Mouse (Mus musculus): ENCODE measurements around the gene Ephx1. TPM values are rescaled to one million over a fixed set of nuclear protein-coding genes. Genes with fewer than 3 reads are reported as not detected.
"Not testable (repeated sequence)": the region's sequence is repeated elsewhere in the genome, so short reads cannot be mapped to it uniquely, and the experiment has no call there.

Gene Ephx1
- polyA plus RNA-seq, 1 experiment: 60.1 TPM

DNA sequence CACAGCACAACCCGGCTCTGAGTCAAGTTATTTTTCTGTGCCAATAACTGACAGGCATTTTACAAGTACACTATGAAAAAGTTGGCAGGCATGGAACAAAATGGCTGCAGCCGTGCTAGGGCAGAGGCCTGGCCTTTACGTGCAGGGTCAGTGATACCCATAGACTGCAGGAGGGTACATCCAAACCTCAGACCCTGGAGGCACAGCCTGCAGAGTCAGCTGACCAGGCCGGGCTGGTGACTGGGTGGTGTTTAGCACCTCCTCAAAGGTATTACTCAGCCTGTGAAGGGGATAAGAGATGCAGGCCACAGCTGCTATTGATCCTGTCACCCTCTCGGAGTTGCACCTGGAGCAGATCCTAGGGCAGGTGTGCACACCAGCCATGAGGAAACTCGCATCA is 30.2 kb upstream of the Ephx1 start, which contains the start of gene 9130409I23Rik:
Gene 9130409I23Rik (plus strand): TSS at position 301 of the 400 bp plus-strand sequence.
- Histone ChIP-seq H3K4me3 (ENCODE audit: control insufficient read depth, low read depth, low read length) (no peak within 1 kb of the TSS), H3K27me3 (ENCODE audit: control insufficient read depth, insufficient read depth, low read length) (no peaks in the 10 kb centered on the region), H3K27ac (ENCODE audit: control insufficient read depth, insufficient read depth, low read depth, low read length) (no peak within 1 kb of the TSS), H3K36me3 (ENCODE audit: control insufficient read depth, insufficient read depth, low read length) (no peaks in the 10 kb centered on the region), H3K4me1 (ENCODE audit: control insufficient read depth, insufficient read depth, low read length) (no peaks in the 10 kb centered on the region)
- TF ChIP-seq POLR2A (IDR thresholded peaks at IDR 0.05; ENCODE audit: control insufficient read depth, low read depth, low read length) (no peak), CTCF (IDR thresholded peaks at IDR 0.05; ENCODE audit: control insufficient read depth, insufficient read depth, insufficient replicate concordance, low read depth, low read length) (no peak)

DNA sequence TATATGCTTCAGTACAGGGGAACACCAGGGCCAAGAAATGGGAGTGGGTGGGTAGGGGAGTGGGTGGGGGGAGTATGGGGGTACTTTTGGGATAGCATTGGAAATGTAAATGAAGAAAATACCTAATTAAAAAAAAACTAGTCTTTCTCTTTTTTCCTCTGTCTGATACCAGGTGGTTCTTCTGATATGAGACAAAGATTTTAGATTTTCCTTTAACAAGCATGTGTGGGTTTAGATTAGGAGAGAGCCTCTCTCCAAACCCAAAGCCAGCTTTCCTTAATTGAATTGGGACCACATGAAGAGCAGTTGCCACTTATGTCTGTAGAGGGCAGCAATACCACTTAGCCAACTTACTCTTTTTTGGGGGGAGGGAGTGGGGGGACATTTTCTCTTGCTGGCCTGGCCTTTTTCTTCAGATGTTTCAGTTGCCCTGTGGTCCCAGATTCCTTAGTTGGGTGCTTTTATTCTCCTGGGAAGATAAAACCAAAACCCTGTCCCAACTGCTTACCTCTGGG is 28.7 kb upstream of the Ephx1 start:
- TF ChIP-seq POLR2A (IDR thresholded peaks at IDR 0.05; ENCODE audit: control insufficient read depth, low read depth, low read length) (no peak), CTCF (IDR thresholded peaks at IDR 0.05; ENCODE audit: control insufficient read depth, insufficient read depth, insufficient replicate concordance, low read depth, low read length) (no peak)
- Histone ChIP-seq H3K36me3 (ENCODE audit: control insufficient read depth, insufficient read depth, low read length) (no peaks in the 10 kb centered on the region), H3K27ac (ENCODE audit: control insufficient read depth, insufficient read depth, low read depth, low read length) (no peak overlapping the region), H3K4me3 (ENCODE audit: control insufficient read depth, low read depth, low read length) (no peak overlapping the region), H3K27me3 (ENCODE audit: control insufficient read depth, insufficient read depth, low read length) (no peaks in the 10 kb centered on the region), H3K4me1 (ENCODE audit: control insufficient read depth, insufficient read depth, low read length) (no peaks in the 10 kb centered on the region)

DNA sequence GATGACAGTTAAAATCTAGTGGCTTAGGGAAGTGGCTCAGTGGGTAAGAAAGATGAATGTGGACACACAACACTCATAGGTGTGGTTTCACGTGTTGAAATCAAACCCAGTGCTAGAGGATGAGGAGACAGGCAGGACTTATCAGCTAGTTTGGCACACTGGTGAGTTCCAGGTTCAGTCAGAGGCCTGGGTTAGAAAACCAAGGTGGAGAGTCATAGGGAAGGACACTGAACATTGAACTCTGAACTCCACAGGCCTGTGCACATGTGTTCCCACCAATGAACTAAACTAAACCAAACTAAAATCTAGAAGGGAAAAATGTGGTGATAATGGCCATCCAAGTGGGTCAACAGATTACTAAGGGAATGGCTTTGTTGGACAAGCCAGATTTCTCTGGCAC is 26.8 kb upstream of the Ephx1 start:
- H3K36me3 ChIP-seq (ENCODE audit: control insufficient read depth, insufficient read depth, low read length): no peaks in the 10 kb centered on the region
- no peaks in the 10 kb centered on the region for H3K27me3 ChIP-seq (ENCODE audit: control insufficient read depth, insufficient read depth, low read length)
- no peak overlapping the region for H3K27ac ChIP-seq (ENCODE audit: control insufficient read depth, insufficient read depth, low read depth, low read length)
- H3K4me3 ChIP-seq (ENCODE audit: control insufficient read depth, low read depth, low read length): no peak overlapping the region
- H3K4me1 ChIP-seq (ENCODE audit: control insufficient read depth, insufficient read depth, low read length): no peaks in the 10 kb centered on the region
- TF ChIP-seq POLR2A (IDR thresholded peaks at IDR 0.05; ENCODE audit: control insufficient read depth, low read depth, low read length) (no peak), CTCF (IDR thresholded peaks at IDR 0.05; ENCODE audit: control insufficient read depth, insufficient read depth, insufficient replicate concordance, low read depth, low read length) (no peak)

DNA sequence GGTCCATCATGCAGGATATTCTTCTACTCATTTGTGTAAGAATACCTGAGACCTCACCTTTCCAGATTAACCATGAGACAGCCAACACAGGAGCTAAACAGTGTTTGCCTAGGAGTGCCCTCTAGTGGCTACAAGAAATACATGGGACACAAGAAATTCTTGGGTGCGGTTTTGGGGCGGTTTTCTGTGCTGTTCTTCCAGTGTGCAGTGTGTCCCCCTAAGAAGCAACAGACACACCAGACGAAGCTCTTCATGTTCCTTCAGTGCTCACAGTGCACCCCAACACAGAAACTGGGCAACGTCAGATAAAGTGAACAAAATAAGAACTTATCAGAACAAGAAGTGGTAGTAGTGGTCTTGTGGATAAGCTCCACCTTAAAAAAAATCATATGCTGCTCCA is 18.9 kb upstream of the Ephx1 start:
- Histone ChIP-seq H3K36me3 (ENCODE audit: control insufficient read depth, insufficient read depth, low read length) (no peaks in the 10 kb centered on the region), H3K4me1 (ENCODE audit: control insufficient read depth, insufficient read depth, low read length) (no peaks in the 10 kb centered on the region), H3K4me3 (ENCODE audit: control insufficient read depth, low read depth, low read length) (no peak overlapping the region), H3K27ac (ENCODE audit: control insufficient read depth, insufficient read depth, low read depth, low read length) (no peak overlapping the region), H3K27me3 (ENCODE audit: control insufficient read depth, insufficient read depth, low read length) (no peaks in the 10 kb centered on the region)
- no peak for TF ChIP-seq CTCF (IDR thresholded peaks at IDR 0.05; ENCODE audit: control insufficient read depth, insufficient read depth, insufficient replicate concordance, low read depth, low read length)
- no peak for TF ChIP-seq POLR2A (IDR thresholded peaks at IDR 0.05; ENCODE audit: control insufficient read depth, low read depth, low read length)

GRCm38 (mm10) chr1:181037623-181038022 is 16.9 kb upstream of the Ephx1 start:
- no peaks in the 10 kb centered on the region for H3K36me3 ChIP-seq (ENCODE audit: control insufficient read depth, insufficient read depth, low read length)
- no peak overlapping the region for H3K27ac ChIP-seq (ENCODE audit: control insufficient read depth, insufficient read depth, low read depth, low read length)
- no peak for TF ChIP-seq POLR2A (IDR thresholded peaks at IDR 0.05; ENCODE audit: control insufficient read depth, low read depth, low read length)
- TF ChIP-seq CTCF (IDR thresholded peaks at IDR 0.05; ENCODE audit: control insufficient read depth, insufficient read depth, insufficient replicate concordance, low read depth, low read length): no peak
- H3K4me3 ChIP-seq (ENCODE audit: control insufficient read depth, low read depth, low read length): no peak overlapping the region
- H3K27me3 ChIP-seq (ENCODE audit: control insufficient read depth, insufficient read depth, low read length): no peaks in the 10 kb centered on the region
- no peaks in the 10 kb centered on the region for H3K4me1 ChIP-seq (ENCODE audit: control insufficient read depth, insufficient read depth, low read length)

- H3K4me1 ChIP-seq (ENCODE audit: control insufficient read depth, insufficient read depth, low read length); H3K36me3 ChIP-seq (ENCODE audit: control insufficient read depth, insufficient read depth, low read length); H3K27ac ChIP-seq (ENCODE audit: control insufficient read depth, insufficient read depth, low read depth, low read length); H3K4me3 ChIP-seq (ENCODE audit: control insufficient read depth, low read depth, low read length); H3K27me3 ChIP-seq (ENCODE audit: control insufficient read depth, insufficient read depth, low read length): not testable (repeated sequence)
Observed at GRCm38 (mm10) chr1:181035015-181035778, 14.5 kb upstream of the Ephx1 start.

- peaks cover 8% of the 10 kb centered on the region for H3K4me1 ChIP-seq (ENCODE audit: control insufficient read depth, insufficient read depth, low read length)
- no peaks in the 10 kb centered on the region for H3K36me3 ChIP-seq (ENCODE audit: control insufficient read depth, insufficient read depth, low read length)
- no peak overlapping the region for H3K27ac ChIP-seq (ENCODE audit: control insufficient read depth, insufficient read depth, low read depth, low read length)
- no peak overlapping the region for H3K4me3 ChIP-seq (ENCODE audit: control insufficient read depth, low read depth, low read length)
- H3K27me3 ChIP-seq (ENCODE audit: control insufficient read depth, insufficient read depth, low read length): no peaks in the 10 kb centered on the region; the same call in 1 of the 2 replicates
- no peak for TF ChIP-seq POLR2A (IDR thresholded peaks at IDR 0.05; ENCODE audit: control insufficient read depth, low read depth, low read length)
- TF ChIP-seq CTCF (IDR thresholded peaks at IDR 0.05; ENCODE audit: control insufficient read depth, insufficient read depth, insufficient replicate concordance, low read depth, low read length): peak; percentile 37; the same call in 1 of the 2 replicates
Observed at GRCm38 (mm10) chr1:181022265-181022664, 1.6 kb upstream of the Ephx1 start.
